Mouse (Mus musculus): ENCODE results near the gene Calhm2.

Calhm2 gene

GRCm38 (mm10) chr19:47137771-47138421 lies at the start of gene Calhm2:
Calhm2 (minus strand) TSS chr19:47138294.
- no peak for DNase-seq (ENCODE audit: low spot score)

DNA sequence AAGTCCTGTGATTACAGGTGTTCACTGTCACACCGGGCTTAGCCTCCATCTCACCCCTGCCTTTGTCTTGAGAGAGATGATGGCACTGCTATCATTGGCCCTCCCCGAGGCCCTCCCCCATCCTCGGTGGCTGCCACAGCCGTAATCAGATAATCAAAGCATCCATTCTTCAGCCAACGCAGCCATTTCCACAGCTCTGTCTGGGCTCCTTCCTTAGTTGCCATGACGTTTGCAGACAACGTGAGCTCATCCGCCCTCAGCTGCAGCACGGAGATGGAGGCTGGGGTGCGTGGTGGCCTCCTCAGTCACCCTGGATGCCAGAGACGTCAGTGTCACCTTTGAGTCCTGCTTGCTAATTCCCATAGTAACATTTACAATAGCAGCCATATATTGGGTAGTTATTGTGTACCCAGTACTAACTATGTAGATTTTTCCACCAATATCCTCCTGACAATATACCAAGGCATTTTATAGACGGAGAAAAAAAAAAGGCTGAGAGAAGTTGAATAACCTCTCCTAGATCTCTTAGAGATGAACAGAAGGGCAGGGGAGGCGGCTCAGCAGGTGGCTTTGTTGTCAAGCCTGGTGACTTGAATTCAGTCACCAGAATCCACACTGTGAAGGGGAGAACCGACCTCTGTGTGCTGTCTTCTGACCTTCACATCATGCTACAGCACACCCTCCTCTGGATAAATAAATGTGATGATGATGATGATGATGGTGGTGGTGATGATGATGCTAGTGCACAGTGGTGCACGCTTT lies 48.6 kb upstream of the Calhm2 start:
- no peak for DNase-seq (ENCODE audit: low spot score)

DNA sequence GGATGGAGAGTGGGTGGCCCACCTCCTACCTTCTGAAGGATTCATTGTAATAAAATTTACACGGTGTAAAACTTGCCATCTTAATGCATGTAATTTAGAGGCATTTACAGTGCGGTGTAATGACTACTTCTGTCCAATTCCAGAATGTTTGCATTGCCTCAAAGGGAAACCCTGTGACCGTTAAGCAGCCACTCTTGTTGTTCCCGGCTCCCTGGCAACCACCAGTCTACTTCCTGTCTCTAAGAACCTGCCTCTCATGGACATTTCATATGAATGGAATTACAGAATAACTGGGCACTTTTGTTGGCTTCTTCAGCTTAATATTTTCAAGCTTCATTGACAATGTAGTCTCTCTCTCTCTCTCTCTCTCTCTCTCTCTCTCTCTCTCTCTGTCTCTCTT lies 46.6 kb upstream of the Calhm2 start:
- DNase-seq (ENCODE audit: low spot score) = no peak

- DNase-seq (ENCODE audit: low spot score) = no peak
Measured at GRCm38 (mm10) chr19:47184221-47184620, 46.1 kb upstream of the Calhm2 start.

DNA sequence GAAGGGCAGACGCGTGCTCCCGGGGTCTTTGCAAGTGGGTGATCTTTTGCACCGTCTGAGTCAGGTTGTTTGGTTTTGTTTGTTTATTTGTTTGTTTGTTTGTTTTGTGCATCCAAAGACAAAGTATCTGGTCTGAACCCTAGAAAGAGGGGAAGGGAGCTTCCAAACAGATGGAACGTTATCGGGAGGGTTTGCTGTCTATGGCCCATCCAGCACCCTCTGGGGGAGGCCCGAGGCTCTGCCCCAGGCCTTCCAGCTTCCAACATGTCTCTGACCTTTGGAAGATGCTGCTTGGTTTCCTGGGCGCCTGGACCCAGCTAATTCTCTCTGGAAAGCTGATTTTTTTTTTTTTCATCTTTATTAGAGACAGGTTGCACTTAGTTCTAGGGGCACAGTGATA lies 41.9 kb upstream of the Calhm2 start:
- no peak for DNase-seq (ENCODE audit: low spot score)

GRCm38 (mm10) chr19:47179272-47179809 lies 41.2 kb upstream of the Calhm2 start:
- DNase-seq (ENCODE audit: low spot score) = no peak

GRCm38 (mm10) chr19:47178431-47179271 lies 40.6 kb upstream of the Calhm2 start, which contains the start of gene Neurl1a:
Neurl1a (plus strand) TSS chr19:47178820.
- DNase-seq (ENCODE audit: low spot score) = no peak

GRCm38 (mm10) chr19:47178001-47178400 lies 39.9 kb upstream of the Calhm2 start:
- DNase-seq (ENCODE audit: low spot score) = no peak

GRCm38 (mm10) chr19:47176916-47177505 lies 38.9 kb upstream of the Calhm2 start:
- no peak for DNase-seq (ENCODE audit: low spot score)

GRCm38 (mm10) chr19:47175472-47175871 lies 37.4 kb upstream of the Calhm2 start:
- no peak for DNase-seq (ENCODE audit: low spot score)

DNA sequence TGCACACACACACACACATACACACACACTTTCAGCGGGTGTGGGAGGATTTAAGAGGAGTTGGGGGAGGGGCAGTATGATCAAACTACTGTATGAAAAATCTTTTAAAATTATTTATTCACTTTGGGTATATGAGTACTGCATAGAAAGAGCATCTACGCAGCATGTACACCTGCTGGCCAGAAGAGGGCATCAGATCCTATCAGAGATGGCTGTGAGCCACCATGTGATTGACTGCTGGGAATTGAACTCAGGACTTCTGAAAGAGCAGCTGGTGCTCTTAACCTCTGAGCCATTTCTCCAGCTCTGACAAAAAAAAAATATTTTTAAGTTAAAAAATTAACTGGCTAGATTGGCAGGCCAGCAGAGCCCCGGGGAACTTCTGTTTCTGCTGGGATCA lies 36.4 kb upstream of the Calhm2 start:
- DNase-seq (ENCODE audit: low spot score) = no peak

- peak; percentile 72 for DNase-seq (ENCODE audit: low spot score)
Measured at GRCm38 (mm10) chr19:47168793-47169412, 30.8 kb upstream of the Calhm2 start.

DNA sequence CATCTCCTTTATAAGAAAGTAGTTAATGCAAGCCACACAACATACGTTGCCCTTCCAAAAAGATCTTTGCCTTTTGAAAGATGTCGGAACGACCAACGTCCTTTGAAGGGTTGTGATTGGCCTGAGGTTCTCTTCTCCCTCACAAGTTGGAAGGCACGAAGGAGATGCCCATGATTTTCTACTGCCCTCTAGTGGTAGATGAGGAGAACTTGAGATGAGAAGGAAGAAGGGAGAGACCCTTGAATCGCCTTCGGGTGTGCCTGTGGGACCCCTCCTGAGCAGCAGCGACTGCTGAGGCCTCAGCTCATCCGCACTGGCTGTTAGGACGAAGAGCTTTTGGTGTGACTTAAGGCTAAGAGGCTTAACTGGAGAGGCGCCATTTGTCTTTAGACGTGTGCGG lies 30.1 kb upstream of the Calhm2 start:
- peak; percentile 49 for DNase-seq (ENCODE audit: low spot score)

DNA sequence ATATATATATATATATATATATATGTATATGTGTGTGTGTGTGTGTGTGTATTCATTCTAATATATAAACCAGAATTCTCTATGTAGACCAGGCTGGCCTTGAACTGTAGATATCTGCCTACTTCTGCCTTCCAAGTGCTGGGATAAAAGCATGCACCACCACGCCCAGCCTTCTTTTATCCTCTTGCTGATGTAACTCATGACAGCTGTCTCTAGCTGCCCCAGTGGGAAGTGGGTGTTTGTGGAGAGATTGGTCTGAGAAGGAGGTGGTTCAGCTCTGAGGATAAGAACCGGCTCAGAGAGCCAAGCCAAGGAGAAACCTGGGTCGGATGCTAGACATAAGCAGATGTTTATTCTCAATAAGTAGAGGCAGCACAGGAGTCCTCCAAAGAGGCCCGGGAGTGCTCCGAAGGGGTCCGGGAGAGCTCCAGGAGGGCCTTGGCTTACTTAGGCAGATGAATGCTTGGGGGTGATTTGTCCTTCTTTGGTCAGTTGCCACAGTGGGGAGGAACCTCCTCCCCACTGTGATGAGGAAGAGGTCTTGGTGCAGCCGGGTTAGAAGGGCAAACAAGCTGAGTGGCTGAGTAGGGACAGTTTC lies 29.6 kb upstream of the Calhm2 start:
- DNase-seq (ENCODE audit: low spot score) = no peak

- no peak for DNase-seq (ENCODE audit: low spot score)
Measured at GRCm38 (mm10) chr19:47166758-47167157, 28.7 kb upstream of the Calhm2 start.

DNA sequence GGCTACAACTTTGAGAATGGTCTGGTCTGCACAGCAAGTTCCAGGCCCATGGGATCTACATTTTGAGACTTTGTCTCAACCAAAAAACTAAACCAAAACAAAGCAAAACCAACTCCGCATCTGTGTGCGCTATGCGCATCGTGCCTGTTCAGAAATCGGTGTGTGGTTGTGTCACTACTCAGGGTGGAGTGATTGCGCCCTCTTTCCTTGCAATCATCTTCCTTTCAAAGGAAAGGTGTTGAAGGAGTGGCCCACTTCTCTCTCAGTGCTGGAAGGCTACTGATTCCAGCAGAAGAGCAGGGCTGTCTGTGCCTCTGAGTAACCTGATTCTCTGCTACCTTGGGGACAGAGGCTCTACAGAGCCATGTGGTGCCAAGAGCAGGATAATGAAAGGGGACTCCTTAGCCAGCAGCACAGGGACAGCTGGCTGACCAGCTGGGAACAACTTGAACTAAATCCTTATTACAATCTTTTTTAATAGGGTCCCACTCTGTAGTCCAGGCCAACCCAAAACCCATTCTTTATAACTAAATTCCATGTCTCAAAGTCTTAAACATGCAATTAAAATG lies 25.2 kb upstream of the Calhm2 start:
- DNase-seq (ENCODE audit: low spot score) = no peak

DNA sequence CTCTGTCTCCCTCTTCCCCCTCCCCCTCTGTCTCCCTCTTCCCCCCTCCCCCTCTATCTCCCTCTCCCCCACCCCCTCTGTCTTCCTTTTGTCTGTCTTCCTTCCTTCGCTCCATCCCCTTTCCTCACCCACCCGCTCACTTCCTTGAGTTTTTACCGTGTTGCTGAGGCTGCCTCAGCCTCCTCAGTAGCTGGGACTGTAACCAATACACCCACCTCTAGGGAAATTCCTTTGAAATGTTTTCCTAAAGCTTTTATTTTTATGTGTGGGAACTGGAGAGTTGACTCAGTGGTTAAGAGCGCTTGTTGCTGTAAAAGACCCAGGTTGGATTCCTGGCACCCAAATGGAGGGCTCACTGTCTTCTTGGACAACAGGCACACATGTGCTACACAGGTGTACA lies 23.6 kb upstream of the Calhm2 start:
- DNase-seq (ENCODE audit: low spot score) = no peak

DNA sequence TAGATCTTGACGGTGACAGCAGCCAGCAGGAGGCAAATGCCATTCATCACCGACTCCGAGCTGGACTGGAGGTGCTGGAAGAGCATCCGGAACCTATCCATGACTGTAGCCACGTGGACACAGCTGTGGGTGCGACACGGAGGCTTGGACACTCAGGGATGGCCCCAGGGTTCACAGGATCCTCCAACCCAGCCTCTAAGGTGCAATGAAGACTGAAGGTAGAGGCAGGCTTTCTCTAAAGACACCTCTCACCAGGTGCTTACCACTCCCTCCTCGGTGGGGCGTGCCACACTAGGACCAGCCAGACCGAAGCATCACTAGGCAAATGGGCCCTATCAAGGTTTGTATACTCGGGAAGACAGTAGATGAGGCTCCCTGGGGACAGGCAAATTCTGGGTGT lies 19.6 kb upstream of the Calhm2 start, which contains the start of gene Calhm3:
Gene Calhm3 (minus strand): TSS at position 101 of the 400 bp plus-strand sequence.
- DNase-seq (ENCODE audit: low spot score) = no peak

GRCm38 (mm10) chr19:47153767-47154166 lies 15.7 kb upstream of the Calhm2 start:
- no peak for DNase-seq (ENCODE audit: low spot score)

DNA sequence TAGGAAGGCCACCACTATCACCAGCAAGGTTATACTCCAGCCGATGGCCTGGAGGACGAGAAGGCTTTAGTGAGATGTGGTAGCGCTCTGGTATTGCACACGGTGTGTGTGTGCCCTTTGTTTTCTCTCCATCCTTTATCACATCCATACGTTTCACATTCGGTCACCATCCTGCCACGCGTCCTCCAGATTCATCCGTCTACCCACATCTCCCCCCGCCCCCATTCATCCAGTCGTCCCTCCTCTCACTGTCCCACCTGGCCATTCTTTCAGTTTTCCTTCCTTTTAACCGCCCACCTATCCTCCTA lies 13.9 kb upstream of the Calhm2 start:
- no peak for DNase-seq (ENCODE audit: low spot score)

Measured in c-Kit-positive CD71-positive TER-119-positive erythroid progenitor cells, embryonic 14.5 days (primary cell).